Mouse (Mus musculus): ENCODE data around the gene Lmf1.

The Lmf1 gene

GRCm38 (mm10) chr17:25635806-25636205 lies 56.9 kb downstream of the Lmf1 start:
- ATAC-seq (ENCODE audit: insufficient number of reproducible peaks, low FRiP score, low TSS enrichment): no peak

GRCm38 (mm10) chr17:25637986-25638385 lies 59.1 kb downstream of the Lmf1 start:
- ATAC-seq (ENCODE audit: insufficient number of reproducible peaks, low FRiP score, low TSS enrichment): no peak

GRCm38 (mm10) chr17:25638442-25638841 lies 59.6 kb downstream of the Lmf1 start:
- no peak for ATAC-seq (ENCODE audit: insufficient number of reproducible peaks, low FRiP score, low TSS enrichment)

GRCm38 (mm10) chr17:25640956-25641355 lies 62.1 kb downstream of the Lmf1 start:
- ATAC-seq (ENCODE audit: insufficient number of reproducible peaks, low FRiP score, low TSS enrichment): no peak

GRCm38 (mm10) chr17:25642032-25642431 lies 63.1 kb downstream of the Lmf1 start:
- ATAC-seq (ENCODE audit: insufficient number of reproducible peaks, low FRiP score, low TSS enrichment): no peak

- no peak for ATAC-seq (ENCODE audit: insufficient number of reproducible peaks, low FRiP score, low TSS enrichment)
Measured at GRCm38 (mm10) chr17:25643517-25644294, 64.8 kb downstream of the Lmf1 start.

GRCm38 (mm10) chr17:25644761-25645160 lies 65.9 kb downstream of the Lmf1 start:
- ATAC-seq (ENCODE audit: insufficient number of reproducible peaks, low FRiP score, low TSS enrichment): no peak

- ATAC-seq (ENCODE audit: insufficient number of reproducible peaks, low FRiP score, low TSS enrichment): no peak
Measured at GRCm38 (mm10) chr17:25645661-25646060, 66.8 kb downstream of the Lmf1 start.

GRCm38 (mm10) chr17:25647901-25648300 lies 69.0 kb downstream of the Lmf1 start:
- no peak for ATAC-seq (ENCODE audit: insufficient number of reproducible peaks, low FRiP score, low TSS enrichment)

- no peak for ATAC-seq (ENCODE audit: insufficient number of reproducible peaks, low FRiP score, low TSS enrichment)
Measured at GRCm38 (mm10) chr17:25648678-25649216, 69.9 kb downstream of the Lmf1 start.

- ATAC-seq (ENCODE audit: insufficient number of reproducible peaks, low FRiP score, low TSS enrichment): no peak
Measured at GRCm38 (mm10) chr17:25650726-25651125, 71.8 kb downstream of the Lmf1 start.

- no peak for ATAC-seq (ENCODE audit: insufficient number of reproducible peaks, low FRiP score, low TSS enrichment)
Measured at GRCm38 (mm10) chr17:25652272-25652671, 73.4 kb downstream of the Lmf1 start.

- no peak for ATAC-seq (ENCODE audit: insufficient number of reproducible peaks, low FRiP score, low TSS enrichment)
Measured at GRCm38 (mm10) chr17:25656142-25656825, 77.4 kb downstream of the Lmf1 start.

GRCm38 (mm10) chr17:25656826-25657189 lies 77.9 kb downstream of the Lmf1 start:
- ATAC-seq (ENCODE audit: insufficient number of reproducible peaks, low FRiP score, low TSS enrichment): no peak

GRCm38 (mm10) chr17:25663213-25663835 lies 84.4 kb downstream of the Lmf1 start:
- no peak for ATAC-seq (ENCODE audit: insufficient number of reproducible peaks, low FRiP score, low TSS enrichment)

- ATAC-seq (ENCODE audit: insufficient number of reproducible peaks, low FRiP score, low TSS enrichment): no peak
Measured at GRCm38 (mm10) chr17:25665485-25665884, 86.6 kb downstream of the Lmf1 start.

GRCm38 (mm10) chr17:25665891-25666290 lies 87.0 kb downstream of the Lmf1 start:
- ATAC-seq (ENCODE audit: insufficient number of reproducible peaks, low FRiP score, low TSS enrichment): no peak

- no peak for ATAC-seq (ENCODE audit: insufficient number of reproducible peaks, low FRiP score, low TSS enrichment)
Measured at GRCm38 (mm10) chr17:25668481-25669055, 89.7 kb downstream of the Lmf1 start.

- no peak for ATAC-seq (ENCODE audit: insufficient number of reproducible peaks, low FRiP score, low TSS enrichment)
Measured at GRCm38 (mm10) chr17:25672982-25673381, 94.1 kb downstream of the Lmf1 start.

GRCm38 (mm10) chr17:25677969-25678368 lies 99.1 kb downstream of the Lmf1 start:
- ATAC-seq (ENCODE audit: insufficient number of reproducible peaks, low FRiP score, low TSS enrichment): no peak

GRCm38 (mm10) chr17:25679818-25680217 lies 100.9 kb downstream of the Lmf1 start:
- ATAC-seq (ENCODE audit: insufficient number of reproducible peaks, low FRiP score, low TSS enrichment): no peak

Data from cerebellum, adult (tissue).